Mouse (Mus musculus): ENCODE measurements around the gene Numa1. TPM values are rescaled to one million over a fixed set of nuclear protein-coding genes. Genes with fewer than 3 reads are reported as not detected.
"Not testable (repeated sequence)": the region's sequence is repeated elsewhere in the genome, so short reads cannot be mapped to it uniquely, and the experiment has no call there.

Numa1 gene
- polyA plus RNA-seq, 1 experiment from 2014 or later, result 63.3 TPM

DNA sequence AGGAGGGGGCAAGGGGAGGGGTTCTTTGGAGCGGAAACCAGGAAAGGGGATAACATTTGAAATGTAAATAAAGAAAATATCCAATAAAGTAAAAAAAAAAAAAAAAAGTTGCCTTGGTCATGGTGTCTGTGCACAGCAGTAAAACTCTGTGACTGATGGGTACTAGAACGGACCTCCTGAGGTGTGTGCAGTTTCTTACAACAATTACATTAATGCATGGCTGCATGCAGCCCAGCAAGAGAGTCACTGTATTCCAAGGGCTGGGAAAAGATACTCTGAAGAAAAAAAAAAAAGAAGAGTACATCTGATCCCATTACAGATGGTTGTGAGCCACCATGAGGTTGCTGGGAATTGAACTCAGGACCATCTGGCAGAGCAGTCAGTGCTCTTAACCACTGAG lies 87.0 kb downstream of the Numa1 start:
- ATAC-seq (replicated peaks); H3K9me3 ChIP-seq; H3K27ac ChIP-seq (replicated peaks); H3K4me1 ChIP-seq; H3K4me2 ChIP-seq (replicated peaks); H3K27me3 ChIP-seq; H3K4me3 ChIP-seq; H3K9ac ChIP-seq (replicated peaks): not testable (repeated sequence)
- H3K36me3 ChIP-seq, result peaks cover 77% of the 10 kb centered on the region
- 82% methylated on average over 2 of the region's 2 CpGs for WGBS

DNA sequence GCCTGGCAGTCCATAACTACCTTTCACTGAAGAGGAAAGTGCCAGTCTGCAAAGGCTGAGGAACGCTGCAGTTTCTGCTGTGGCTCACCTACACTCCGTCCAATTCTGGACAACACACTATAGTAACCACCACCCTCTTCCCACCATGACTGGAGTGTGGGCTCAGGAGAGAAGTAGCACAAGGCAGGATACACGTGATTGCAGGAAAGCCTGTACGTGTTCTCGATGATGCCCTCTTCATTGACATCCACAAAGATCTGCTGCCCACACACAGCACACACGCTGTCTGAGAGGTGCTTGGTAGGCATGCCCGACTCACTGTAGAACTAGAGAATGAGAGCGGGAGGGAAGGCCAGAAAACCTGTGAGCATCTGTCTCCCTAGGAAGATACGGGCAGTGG lies 89.9 kb downstream of the Numa1 start:
- WGBS, result 96% methylated on average over 9 of the region's 9 CpGs
- H3K36me3 ChIP-seq, result peaks cover 71% of the 10 kb centered on the region

DNA sequence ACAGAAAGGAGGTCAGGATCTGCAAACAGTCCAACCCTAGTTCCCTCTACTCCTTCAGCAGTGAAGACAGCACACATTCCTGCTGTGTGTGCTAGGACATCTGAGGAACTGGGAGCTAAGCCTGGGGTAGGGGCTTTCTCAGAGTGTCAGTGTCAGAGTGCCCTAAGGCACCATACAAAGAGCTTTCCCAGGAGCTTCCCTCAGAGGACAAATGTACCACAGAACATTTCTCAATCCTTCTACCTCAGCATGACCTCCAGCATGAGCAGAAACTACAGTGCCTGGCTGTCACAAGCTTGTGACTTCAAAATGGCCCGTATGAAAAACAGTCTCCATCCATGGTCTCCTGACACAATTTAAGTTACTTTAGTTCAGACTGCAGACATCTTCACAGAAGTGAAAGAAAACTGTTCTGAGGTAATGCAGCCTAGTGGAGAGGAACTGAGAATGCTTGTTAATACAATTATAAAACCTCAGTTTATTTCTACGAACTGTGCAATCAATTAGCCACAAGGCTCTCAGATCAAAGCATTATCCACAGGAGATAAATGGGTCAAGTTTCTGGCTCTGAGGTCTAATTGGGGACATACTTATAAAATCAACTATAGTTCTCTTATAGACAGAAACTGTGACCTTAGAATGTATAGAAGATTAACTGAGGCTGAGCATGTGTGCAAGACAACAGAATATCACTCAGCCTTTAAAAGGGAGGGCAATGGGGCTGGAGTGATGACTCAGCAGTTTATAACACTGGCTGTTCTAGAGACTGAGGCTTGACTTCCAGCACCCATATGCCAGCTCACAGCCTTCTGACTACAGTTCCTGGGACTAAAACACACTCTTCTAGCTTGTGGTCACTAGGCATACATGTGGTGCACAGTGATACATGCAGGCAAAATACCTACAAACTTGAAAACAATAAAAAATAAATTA lies 91.5 kb downstream of the Numa1 start:
- Histone ChIP-seq H3K9ac (replicated peaks) (no peak overlapping the region), H3K4me1 (no peaks in the 10 kb centered on the region), H3K9me3 (no peaks in the 10 kb centered on the region), H3K4me3 (no peak overlapping the region), H3K36me3 (peaks cover 68% of the 10 kb centered on the region), H3K27ac (replicated peaks) (no peak overlapping the region), H3K27me3 (no peaks in the 10 kb centered on the region), H3K4me2 (replicated peaks) (no peak overlapping the region)
- WGBS, result 73% methylated on average over 2 of the region's 2 CpGs
- no peak for ATAC-seq (replicated peaks)

More for the DNA sequence above, 89.9 kb downstream of the Numa1 start:
- H3K9me3 ChIP-seq, result no peaks in the 10 kb centered on the region
- H3K27me3 ChIP-seq, result no peaks in the 10 kb centered on the region
- H3K4me2 ChIP-seq (replicated peaks), result no peak overlapping the region
- H3K4me3 ChIP-seq, result no peak overlapping the region
- H3K27ac ChIP-seq (replicated peaks), result no peak overlapping the region
- H3K4me1 ChIP-seq, result no peaks in the 10 kb centered on the region
- no peak overlapping the region for H3K9ac ChIP-seq (replicated peaks)
- no peak for ATAC-seq (replicated peaks)

DNA sequence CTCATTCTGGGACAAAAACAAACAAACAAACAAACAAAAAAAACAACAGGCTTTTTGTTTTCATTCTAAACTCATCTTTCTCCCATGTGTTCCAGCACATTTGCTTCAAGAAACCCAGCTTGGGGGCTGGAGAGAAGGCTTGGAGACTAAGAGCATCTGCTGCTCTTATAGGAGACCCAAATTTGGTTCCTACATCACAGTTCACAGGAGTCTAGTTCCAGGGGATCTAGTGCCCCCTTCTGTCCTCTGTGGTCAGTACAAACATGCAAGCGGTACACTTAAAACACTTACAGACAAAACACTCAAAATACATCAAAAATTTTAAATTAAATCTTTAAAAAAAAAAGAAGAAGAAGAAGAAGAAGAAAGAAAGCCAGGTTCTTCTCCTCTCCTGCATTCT lies 101.0 kb downstream of the Numa1 start:
- 97% methylated on average over 1 of the region's 1 CpGs for WGBS
- Histone ChIP-seq H3K4me1 (no peaks in the 10 kb centered on the region), H3K4me2 (replicated peaks) (no peak overlapping the region), H3K9ac (replicated peaks) (no peak overlapping the region), H3K4me3 (no peak overlapping the region), H3K9me3 (no peaks in the 10 kb centered on the region), H3K36me3 (peaks cover 79% of the 10 kb centered on the region), H3K27ac (replicated peaks) (no peak overlapping the region), H3K27me3 (no peaks in the 10 kb centered on the region)
- ATAC-seq (replicated peaks), result no peak

DNA sequence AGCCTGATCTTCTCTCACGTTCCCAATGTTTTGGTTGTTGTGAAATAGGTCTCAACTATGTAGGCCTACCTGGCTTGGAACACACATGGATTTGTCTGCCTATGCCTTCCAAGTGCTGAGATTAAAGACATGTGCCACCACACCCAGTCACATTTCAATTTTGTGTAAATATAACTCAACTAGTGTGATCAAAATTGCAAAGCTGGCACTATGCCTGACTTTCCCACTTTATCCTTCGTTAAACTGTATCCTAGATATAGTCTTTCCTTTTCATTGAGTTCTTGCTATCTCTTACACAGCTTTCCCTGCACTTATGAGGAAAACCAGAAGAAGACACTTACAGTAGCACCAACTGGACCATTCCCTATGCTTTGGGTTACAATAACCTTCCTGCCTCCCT lies 101.6 kb downstream of the Numa1 start:
- H3K9me3 ChIP-seq, result no peaks in the 10 kb centered on the region

DNA sequence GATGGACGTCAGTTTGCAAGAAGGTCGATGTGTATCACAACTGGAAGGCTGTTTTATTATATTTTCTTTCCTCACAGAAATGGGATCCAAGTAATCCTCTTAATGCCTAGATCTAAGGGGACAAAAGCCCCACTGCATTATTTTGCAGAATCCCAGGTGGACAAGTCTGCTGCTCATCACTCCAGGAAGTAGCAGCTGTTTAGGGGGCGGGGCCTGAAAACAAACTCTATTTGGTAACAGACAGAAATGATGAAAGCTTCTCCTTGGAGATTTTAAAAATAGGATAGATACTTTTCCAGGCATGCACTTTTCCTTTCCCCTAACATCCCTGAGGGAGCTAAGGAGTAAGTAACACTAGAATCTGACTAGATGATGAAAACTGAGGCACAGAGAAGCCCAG lies 103.4 kb downstream of the Numa1 start:
- no peaks in the 10 kb centered on the region for H3K27me3 ChIP-seq
- no peak overlapping the region for H3K4me3 ChIP-seq
- no peaks in the 10 kb centered on the region for H3K9me3 ChIP-seq
- no peaks in the 10 kb centered on the region for H3K4me1 ChIP-seq
- peaks cover 77% of the 10 kb centered on the region for H3K36me3 ChIP-seq
- WGBS, result 93% methylated on average over 3 of the region's 3 CpGs
- H3K9ac ChIP-seq (replicated peaks), result no peak overlapping the region
- no peak for ATAC-seq (replicated peaks)
- H3K4me2 ChIP-seq (replicated peaks), result no peak overlapping the region
- H3K27ac ChIP-seq (replicated peaks), result no peak overlapping the region

More for the DNA sequence above, 101.6 kb downstream of the Numa1 start:
- Histone ChIP-seq H3K4me2 (replicated peaks) (no peak overlapping the region), H3K27me3 (no peaks in the 10 kb centered on the region), H3K27ac (replicated peaks) (no peak overlapping the region), H3K36me3 (peaks cover 79% of the 10 kb centered on the region), H3K9ac (replicated peaks) (no peak overlapping the region), H3K4me1 (no peaks in the 10 kb centered on the region), H3K4me3 (no peak overlapping the region)
- ATAC-seq (replicated peaks), result no peak
- WGBS, result 81% methylated on average over 2 of the region's 2 CpGs

DNA sequence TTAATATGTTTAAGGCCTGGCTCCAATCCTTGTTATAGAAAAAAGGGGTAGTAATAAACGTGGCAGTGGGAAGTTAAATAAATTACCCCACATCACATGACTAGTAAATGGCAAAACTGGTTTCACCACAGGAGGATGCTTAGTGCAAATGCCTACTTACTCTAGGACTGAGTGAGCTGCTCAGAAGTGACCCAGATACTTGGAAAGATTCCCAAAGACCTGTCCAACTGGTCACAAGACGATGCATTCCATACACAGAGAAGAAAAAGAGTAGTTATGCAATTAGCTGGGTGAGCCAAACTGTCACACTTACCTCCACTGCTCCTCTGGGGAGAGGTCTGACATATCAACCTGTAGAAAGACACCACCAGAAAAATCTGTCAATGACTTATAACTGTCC lies 108.4 kb downstream of the Numa1 start:
- no peak overlapping the region for H3K27ac ChIP-seq (replicated peaks)
- no peak overlapping the region for H3K9ac ChIP-seq (replicated peaks)
- WGBS, result 84% methylated on average over 2 of the region's 2 CpGs
- peaks cover 42% of the 10 kb centered on the region for H3K36me3 ChIP-seq
- H3K9me3 ChIP-seq, result no peaks in the 10 kb centered on the region
- H3K4me2 ChIP-seq (replicated peaks), result no peak overlapping the region
- no peaks in the 10 kb centered on the region for H3K4me1 ChIP-seq
- H3K27me3 ChIP-seq, result no peaks in the 10 kb centered on the region
- H3K4me3 ChIP-seq, result no peak overlapping the region
- ATAC-seq (replicated peaks), result no peak

DNA sequence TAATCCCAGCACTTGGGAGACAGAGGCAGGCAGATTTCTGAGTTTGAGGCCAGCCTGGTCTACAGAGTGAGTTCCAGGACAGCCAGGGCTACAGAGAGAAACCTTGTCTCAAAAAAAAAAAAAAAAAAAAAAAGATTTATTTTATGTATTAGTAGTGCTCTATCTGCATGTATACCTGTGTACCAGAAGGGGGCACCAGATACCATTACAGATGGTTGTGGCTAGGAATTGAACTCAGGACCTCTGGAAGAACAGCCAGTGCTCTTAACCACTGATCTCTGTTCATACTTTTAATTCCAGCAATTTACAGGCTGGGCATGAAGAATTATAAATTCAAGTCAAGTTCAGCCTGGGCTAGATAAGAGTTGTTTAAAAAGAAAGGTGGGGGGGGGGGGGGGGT lies 114.6 kb downstream of the Numa1 start:
- H3K36me3 ChIP-seq, result peaks cover 15% of the 10 kb centered on the region; the same call in 1 of the 2 replicates
- ATAC-seq (replicated peaks); H3K27me3 ChIP-seq; H3K27ac ChIP-seq (replicated peaks); H3K9me3 ChIP-seq; H3K9ac ChIP-seq (replicated peaks); H3K4me2 ChIP-seq (replicated peaks); H3K4me1 ChIP-seq; H3K4me3 ChIP-seq: not testable (repeated sequence)

DNA sequence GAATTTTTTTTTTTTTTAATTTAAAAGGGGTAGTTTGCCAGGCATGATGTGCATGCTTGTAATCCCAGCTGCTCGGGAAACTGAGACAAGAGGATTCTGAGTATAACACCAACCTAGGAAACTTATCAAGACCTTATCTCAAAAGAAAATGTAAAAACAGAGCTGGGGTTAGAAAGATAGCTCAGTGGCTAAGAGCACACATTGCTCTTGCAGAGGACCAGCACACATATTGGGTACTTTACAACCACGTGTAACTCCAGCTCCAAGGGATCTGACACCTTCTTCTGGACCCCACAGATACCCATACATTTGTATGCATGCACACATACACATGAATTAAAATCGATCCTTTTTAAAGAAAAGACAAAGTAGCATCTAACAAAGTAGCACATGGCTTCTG lies 127.4 kb downstream of the Numa1 start:
- Histone ChIP-seq H3K27ac (replicated peaks) (no peak overlapping the region), H3K4me2 (replicated peaks) (no peak overlapping the region), H3K36me3 (peaks cover 21% of the 10 kb centered on the region), H3K4me1 (peaks cover 30% of the 10 kb centered on the region), H3K4me3 (no peak overlapping the region), H3K27me3 (no peaks in the 10 kb centered on the region), H3K9ac (replicated peaks) (no peak overlapping the region), H3K9me3 (no peaks in the 10 kb centered on the region)
- 93% methylated on average over 3 of the region's 3 CpGs for WGBS
- no peak for ATAC-seq (replicated peaks)

DNA sequence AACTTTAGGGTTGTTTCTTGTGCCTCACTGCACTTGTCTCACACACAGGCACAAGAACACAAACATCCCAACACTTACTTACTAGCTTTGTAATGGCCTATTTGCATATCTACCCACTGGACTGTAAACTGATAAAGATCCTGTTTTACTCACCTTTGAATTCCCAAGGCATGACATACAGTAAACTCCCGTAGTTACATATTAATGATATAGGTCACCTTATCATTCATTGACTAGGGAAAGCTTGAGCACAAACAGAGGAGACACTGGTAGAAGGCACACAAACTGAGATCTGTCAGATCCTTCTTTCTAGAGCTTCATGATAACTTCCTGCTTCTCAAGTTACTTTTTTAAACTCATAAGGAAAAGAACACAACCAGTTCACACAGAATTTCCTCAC lies 128.3 kb downstream of the Numa1 start:
- H3K27me3 ChIP-seq, result no peaks in the 10 kb centered on the region
- no peak overlapping the region for H3K4me2 ChIP-seq (replicated peaks)
- no peak overlapping the region for H3K27ac ChIP-seq (replicated peaks)
- WGBS, result 80% methylated on average over 1 of the region's 1 CpGs
- ATAC-seq (replicated peaks), result no peak
- no peaks in the 10 kb centered on the region for H3K9me3 ChIP-seq
- H3K4me3 ChIP-seq, result no peak overlapping the region
- H3K36me3 ChIP-seq, result peaks cover 21% of the 10 kb centered on the region
- H3K4me1 ChIP-seq, result peaks cover 36% of the 10 kb centered on the region
- H3K9ac ChIP-seq (replicated peaks), result no peak overlapping the region

DNA sequence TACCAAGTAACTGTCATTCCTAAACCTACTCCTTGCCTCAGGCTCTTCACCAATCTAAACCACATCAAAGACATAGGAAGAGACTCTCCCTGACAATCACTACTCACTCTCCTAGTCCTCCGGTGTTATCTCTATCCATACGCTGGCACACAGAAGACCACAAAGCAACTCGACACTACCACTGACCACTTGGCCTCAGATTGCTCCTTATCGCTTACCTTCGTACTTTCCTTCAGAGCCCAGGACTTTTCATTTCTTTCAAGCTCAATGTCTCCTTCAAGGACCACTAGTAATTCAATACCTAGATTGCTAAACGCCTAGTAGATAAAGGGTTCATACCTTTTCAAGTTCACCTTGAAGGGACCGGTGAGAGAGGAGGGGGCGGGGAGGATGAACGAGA lies 130.0 kb downstream of the Numa1 start:
- Histone ChIP-seq H3K4me1 (peaks cover 40% of the 10 kb centered on the region), H3K36me3 (peaks cover 12% of the 10 kb centered on the region), H3K27ac (replicated peaks) (no peak overlapping the region), H3K9ac (replicated peaks) (no peak overlapping the region), H3K9me3 (no peaks in the 10 kb centered on the region), H3K4me3 (peak overlapping the region; percentile 67), H3K4me2 (replicated peaks) (peak overlapping the region; percentile 55), H3K27me3 (no peaks in the 10 kb centered on the region)
- 93% methylated on average over 9 of the region's 9 CpGs for WGBS
- ATAC-seq (replicated peaks), result no peak

Measured in forebrain, embryonic 15.5 days (tissue).